Mouse (Mus musculus): ENCODE data around the gene Hist1h1t. TPM values are rescaled to one million over a fixed set of nuclear protein-coding genes. Genes with fewer than 3 reads are reported as not detected.
"Not testable (repeated sequence)": the region's sequence is repeated elsewhere in the genome, so short reads cannot be mapped to it uniquely, and the experiment has no call there.

Hist1h1t gene
- polyA plus RNA-seq (2016; fragmentation: Nextera tagmentation; extraction: Ambion mirVana): 0.26 TPM in 1 of 2 replicates, not detected in the other

DNA sequence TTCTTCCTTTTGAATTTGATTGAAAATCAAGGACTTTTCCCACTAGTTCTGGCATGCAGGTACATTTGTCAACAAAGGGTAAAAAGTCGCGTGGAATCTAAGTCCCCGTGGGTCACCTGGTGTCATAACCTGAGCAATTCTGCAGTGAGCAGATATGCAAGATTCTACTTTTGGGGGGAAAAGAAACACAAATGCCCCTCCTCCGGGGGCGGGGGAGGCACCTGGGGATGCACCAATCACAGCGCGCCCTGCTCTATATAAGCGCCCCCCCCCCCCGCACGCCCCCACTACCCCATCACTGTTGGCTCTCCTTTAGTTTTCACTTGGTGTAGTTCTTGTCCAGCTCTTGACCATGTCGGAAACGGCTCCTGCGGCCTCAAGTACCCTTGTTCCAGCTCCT, at the start of gene Hist1h1t:
TSS of gene Hist1h1t (plus strand) at position 301 of the 400 bp plus-strand sequence.
- H3K27me3 ChIP-seq (ENCODE audit: low read depth, poor library complexity, severe bottlenecking): no peaks in the 10 kb centered on the region
- no peaks in the 10 kb centered on the region for H3K9me3 ChIP-seq (replicated peaks)
- 39% methylated on average over 13 of the region's 13 CpGs for WGBS
- peak within 1 kb of the TSS; percentile 75 for H3K27ac ChIP-seq
- peaks cover 18% of the 10 kb centered on the region for H3K4me1 ChIP-seq
- no peak within 1 kb of the TSS; the same call in 1 of the 2 replicates for H3K4me3 ChIP-seq
- DNase-seq (ENCODE audit: low spot score): no peak
- H3K36me3 ChIP-seq: no peaks in the 10 kb centered on the region

DNA sequence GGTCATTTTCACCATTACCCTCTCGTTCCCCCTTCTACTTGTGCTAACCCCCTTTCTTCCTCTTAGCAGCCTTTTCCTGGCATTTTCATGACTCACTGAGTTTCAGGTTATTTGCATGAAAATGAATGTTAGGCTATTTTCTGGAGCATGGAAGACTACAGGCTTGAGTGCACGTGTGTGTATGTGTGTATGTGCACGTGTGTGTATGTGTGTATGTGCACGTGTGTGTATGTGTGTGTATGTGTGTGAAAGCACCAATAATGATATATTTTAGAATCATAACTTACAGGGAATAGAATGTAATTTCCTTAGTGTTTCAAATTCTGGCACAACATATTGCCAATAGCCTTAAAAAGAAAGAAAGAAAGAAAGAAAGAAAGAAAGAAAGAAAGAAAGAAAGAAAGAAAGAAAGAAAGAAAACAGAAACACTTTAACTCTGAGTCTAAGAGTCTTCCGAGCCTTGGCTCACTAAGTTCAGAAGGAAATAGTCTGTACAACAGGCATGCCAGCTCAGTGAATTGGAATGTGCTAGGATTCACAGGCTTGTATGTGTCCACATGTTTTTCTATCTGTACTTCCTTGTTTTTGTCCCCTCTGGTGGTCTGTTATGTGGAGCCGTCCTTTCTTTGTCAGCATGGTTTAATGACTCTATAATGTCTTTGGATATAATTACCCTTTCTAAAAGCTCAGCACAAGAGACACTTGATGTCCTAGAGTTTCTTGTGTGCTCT, 35.8 kb upstream of the Hist1h1t start:
- Histone ChIP-seq H3K4me3 (no peak overlapping the region), H3K4me1 (no peaks in the 10 kb centered on the region), H3K9me3 (replicated peaks) (no peaks in the 10 kb centered on the region), H3K27me3 (ENCODE audit: low read depth, poor library complexity, severe bottlenecking) (no peaks in the 10 kb centered on the region), H3K27ac (no peak overlapping the region), H3K36me3 (no peaks in the 10 kb centered on the region)
- WGBS: 81% methylated on average over 6 of the region's 6 CpGs
- no peak for DNase-seq (ENCODE audit: low spot score)

DNA sequence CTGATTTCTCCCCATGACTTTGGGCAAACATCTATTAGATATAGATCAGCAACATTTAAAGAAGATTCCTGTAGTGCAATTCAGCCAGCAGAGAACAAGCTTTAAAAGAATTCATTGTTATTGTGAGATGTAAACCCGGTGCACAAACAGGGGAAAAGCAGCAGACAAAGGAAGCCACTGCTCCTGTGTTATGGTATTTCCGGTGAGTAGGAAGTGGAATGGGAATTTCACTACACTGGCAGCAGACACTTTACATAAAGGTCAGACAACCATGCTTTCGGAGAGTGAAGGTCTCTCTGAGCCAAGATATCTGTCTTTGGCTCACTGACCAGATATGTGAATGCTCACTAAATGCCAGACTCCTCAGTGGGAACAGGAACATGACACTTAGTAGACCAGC, 33.1 kb upstream of the Hist1h1t start:
- DNase-seq (ENCODE audit: low spot score): no peak
- Histone ChIP-seq H3K27ac (no peak overlapping the region), H3K36me3 (no peaks in the 10 kb centered on the region), H3K4me1 (no peaks in the 10 kb centered on the region), H3K9me3 (replicated peaks) (no peaks in the 10 kb centered on the region), H3K27me3 (ENCODE audit: low read depth, poor library complexity, severe bottlenecking) (no peaks in the 10 kb centered on the region), H3K4me3 (no peak overlapping the region)
- WGBS: 87% methylated on average over 3 of the region's 3 CpGs

DNA sequence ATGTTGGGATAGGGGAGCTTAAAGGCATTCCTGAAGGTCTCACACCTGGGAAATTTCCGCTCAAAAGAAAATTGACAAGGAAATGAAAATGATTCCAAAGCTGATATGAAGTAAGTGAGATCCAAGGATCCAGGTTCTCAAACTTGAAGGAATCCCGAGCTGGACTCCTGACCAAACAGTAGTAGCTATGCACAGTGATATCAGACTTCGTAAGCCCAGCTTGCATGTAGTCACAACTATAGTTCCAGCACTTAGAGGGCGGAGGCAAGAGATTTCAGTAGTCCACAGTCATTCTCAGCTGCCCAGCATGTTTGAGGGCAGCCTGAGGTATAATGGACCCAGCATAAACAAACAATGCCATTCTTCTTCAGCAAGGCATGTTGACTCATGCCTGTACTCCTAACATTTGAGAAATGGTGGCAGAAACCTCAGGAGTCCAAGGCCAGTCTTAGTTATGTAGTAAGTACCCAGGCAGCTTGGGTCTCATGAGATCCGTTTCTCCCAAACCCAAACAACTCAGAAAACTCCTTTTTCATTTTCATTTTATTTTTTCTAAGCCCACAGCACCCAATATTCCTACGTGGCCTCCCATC, 13.5 kb upstream of the Hist1h1t start:
- 88% methylated on average over 6 of the region's 6 CpGs for WGBS
- Histone ChIP-seq H3K9me3 (replicated peaks) (no peaks in the 10 kb centered on the region), H3K36me3 (no peaks in the 10 kb centered on the region), H3K4me3 (no peak overlapping the region), H3K4me1 (peaks cover 20% of the 10 kb centered on the region), H3K27me3 (ENCODE audit: low read depth, poor library complexity, severe bottlenecking) (no peaks in the 10 kb centered on the region), H3K27ac (peak overlapping the region; percentile 87; the same call in 1 of the 2 replicates)
- DNase-seq (ENCODE audit: low spot score): no peak

DNA sequence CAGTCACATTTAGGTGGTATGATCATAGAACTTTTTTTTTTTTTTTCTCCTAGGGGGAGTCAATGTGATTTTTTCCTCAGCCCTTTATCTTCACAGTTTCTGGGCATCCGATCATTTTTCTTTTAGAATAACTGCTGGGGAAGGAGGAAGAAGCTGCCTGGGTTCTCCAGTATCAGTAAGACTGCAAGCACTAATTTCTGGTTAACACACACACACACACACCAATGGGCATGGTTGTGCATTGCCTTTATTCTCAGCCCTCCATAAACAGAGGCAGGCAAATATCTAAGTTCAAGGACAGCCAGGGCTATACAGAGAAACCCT, 13.0 kb upstream of the Hist1h1t start:
- DNase-seq (ENCODE audit: low spot score): no peak
- no peaks in the 10 kb centered on the region for H3K36me3 ChIP-seq
- WGBS: 74% methylated on average over 1 of the region's 1 CpGs
- H3K27ac ChIP-seq: peak overlapping the region; percentile 87
- no peaks in the 10 kb centered on the region for H3K9me3 ChIP-seq (replicated peaks)
- H3K4me3 ChIP-seq: peak overlapping the region; percentile 50
- H3K27me3 ChIP-seq (ENCODE audit: low read depth, poor library complexity, severe bottlenecking): no peaks in the 10 kb centered on the region
- H3K4me1 ChIP-seq: peaks cover 20% of the 10 kb centered on the region

DNA sequence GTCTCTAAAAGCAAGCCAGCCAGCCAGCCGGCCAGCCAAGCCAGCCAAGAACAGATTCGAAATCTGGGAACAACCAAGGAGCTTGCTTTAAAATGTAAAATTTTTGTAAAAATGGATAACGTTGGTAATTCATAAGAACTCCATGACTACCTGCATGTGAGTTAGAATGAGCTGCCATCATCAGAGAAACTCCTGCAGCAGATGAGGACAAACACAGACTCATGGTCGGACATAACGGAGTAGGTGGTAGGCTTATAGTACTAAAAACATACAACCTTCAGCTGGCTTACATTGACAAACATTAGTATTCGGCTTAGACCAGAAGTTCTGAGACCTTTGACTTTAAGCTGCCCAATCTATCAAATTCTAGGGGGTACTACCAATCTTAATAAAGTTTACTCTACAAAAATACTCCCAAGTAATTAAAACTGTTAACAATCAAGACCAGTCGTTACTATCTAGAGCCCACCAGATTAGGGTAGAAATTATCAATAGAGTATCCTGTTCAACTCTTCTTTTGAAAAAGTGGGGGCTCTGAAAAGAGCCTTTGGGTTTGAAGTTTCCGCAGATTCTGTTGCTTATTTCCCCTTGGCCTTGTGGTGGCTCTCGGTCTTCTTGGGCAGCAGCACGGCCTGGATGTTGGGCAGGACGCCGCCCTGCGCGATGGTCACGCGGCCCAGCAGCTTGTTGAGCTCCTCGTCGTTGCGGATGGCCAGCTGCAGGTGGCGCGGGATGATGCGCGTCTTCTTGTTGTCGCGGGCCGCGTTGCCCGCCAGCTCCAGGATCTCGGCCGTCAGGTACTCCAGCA, 12.5 kb upstream of the Hist1h1t start:
- peak; percentile 50 for DNase-seq (ENCODE audit: low spot score)
- Histone ChIP-seq H3K27ac (peak overlapping the region; percentile 87), H3K4me3 (peak overlapping the region; percentile 50), H3K4me1 (peaks cover 20% of the 10 kb centered on the region)
- WGBS: 11% methylated on average over 17 of the region's 30 CpGs
- H3K36me3 ChIP-seq; H3K27me3 ChIP-seq (ENCODE audit: low read depth, poor library complexity, severe bottlenecking); H3K9me3 ChIP-seq (replicated peaks): not testable (repeated sequence)

DNA sequence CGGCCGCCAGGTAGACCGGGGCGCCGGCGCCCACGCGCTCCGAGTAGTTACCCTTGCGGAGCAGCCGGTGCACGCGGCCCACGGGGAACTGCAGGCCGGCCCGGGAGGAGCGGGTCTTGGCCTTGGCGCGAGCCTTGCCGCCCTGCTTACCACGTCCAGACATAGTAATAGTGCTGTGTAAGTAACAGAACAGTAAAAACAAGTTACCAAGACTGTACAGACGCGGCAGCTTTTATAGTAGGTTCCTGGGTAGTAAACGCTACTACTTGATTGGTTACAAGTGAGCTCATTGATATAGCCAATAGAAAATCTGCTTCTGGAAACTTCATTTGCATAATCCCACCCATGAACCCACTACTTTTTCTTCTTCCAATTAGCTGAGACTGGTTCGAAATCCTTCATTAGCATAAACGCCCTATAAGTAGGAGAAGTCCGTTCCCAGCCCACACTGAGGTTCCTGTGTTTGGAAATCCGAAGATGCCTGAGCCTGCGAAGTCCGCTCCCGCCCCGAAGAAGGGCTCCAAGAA, 11.8 kb upstream of the Hist1h1t start, which contains the start of the genes Hist1h2ac and Hist1h2bc:
TSS of gene Hist1h2ac (minus strand) at position 194 of the 527 bp plus-strand sequence.
TSS of gene Hist1h2bc (plus strand) at position 445 of the 527 bp plus-strand sequence.
- Histone ChIP-seq H3K27me3 (ENCODE audit: low read depth, poor library complexity, severe bottlenecking) (no peaks in the 10 kb centered on the region), H3K9me3 (replicated peaks) (no peaks in the 10 kb centered on the region), H3K4me3 (peak within 1 kb of the TSS; percentile 52), H3K36me3 (no peaks in the 10 kb centered on the region), H3K27ac (peak within 1 kb of the TSS; percentile 91), H3K4me1 (peaks cover 20% of the 10 kb centered on the region)
- WGBS: 0% methylated on average over 32 of the region's 32 CpGs
- peak; percentile 80 for DNase-seq (ENCODE audit: low spot score)

DNA sequence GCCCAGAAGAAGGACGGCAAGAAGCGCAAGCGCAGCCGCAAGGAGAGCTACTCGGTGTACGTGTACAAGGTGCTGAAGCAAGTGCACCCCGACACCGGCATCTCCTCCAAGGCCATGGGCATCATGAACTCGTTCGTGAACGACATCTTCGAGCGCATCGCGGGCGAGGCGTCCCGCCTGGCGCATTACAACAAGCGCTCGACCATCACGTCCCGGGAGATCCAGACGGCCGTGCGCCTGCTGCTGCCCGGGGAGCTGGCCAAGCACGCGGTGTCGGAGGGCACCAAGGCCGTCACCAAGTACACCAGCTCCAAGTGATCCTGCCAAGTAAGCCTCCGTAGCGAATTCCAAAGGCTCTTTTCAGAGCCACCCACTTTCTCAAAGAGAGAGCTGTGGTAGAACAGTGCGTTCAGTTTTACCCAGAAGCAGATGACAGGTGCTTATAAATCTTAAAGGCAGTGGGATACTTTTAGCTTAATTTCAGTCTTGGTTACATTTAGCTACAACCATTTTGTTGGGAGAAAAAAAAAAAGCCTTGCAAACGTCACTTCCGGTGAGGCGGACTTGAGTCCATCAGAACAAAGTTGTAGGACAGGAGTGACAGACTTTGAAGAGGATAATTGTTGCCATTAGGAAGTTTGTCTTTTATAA, 11.2 kb upstream of the Hist1h1t start:
- DNase-seq (ENCODE audit: low spot score): peak; percentile 59
- H3K27ac ChIP-seq: peak overlapping the region; percentile 91
- H3K4me3 ChIP-seq: peak overlapping the region; percentile 52
- peaks cover 20% of the 10 kb centered on the region for H3K4me1 ChIP-seq
- not testable (repeated sequence) for H3K27me3 ChIP-seq (ENCODE audit: low read depth, poor library complexity, severe bottlenecking); H3K36me3 ChIP-seq; H3K9me3 ChIP-seq (replicated peaks)
- under 1% methylated on average over 22 of the region's 37 CpGs for WGBS

DNA sequence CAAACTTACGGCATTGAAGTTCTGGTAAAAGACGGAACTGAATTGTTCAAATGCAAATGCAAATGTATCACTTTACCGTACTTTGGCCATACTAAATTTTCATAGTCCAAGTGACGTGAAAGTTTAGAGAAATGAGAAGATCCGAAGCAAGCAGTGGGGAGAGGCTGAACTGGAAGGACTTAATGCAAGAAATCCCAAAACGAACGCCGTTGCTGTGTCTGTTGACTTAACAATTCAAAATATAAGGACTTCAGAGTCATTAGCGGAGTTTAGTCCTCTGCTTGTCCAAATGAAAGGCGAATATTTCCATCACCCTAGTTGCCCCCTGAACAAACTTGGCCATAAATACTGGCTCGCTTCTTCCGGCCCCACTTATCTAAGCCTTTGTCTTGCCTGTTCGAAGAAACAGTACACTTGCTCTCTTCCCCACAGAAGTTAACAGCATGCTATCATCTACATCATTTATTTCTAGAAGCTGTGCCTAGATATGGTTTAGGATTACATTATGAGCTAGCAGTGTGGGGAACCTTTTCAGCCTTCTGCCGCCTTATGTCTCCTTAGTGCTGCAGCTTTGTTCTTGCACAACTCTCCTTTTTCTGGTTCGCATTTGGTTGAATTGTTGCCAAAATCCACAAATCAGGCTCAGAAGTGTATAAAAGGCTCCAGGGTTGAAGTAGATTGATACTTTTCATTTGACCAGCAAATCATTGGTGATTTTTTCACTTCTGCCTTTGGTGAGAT, 10.3 kb upstream of the Hist1h1t start:
- H3K4me1 ChIP-seq: peaks cover 20% of the 10 kb centered on the region
- WGBS: 23% methylated on average over 15 of the region's 15 CpGs
- no peaks in the 10 kb centered on the region for H3K9me3 ChIP-seq (replicated peaks)
- H3K36me3 ChIP-seq: no peaks in the 10 kb centered on the region
- H3K4me3 ChIP-seq: peak overlapping the region; percentile 52
- no peaks in the 10 kb centered on the region for H3K27me3 ChIP-seq (ENCODE audit: low read depth, poor library complexity, severe bottlenecking)
- peak; percentile 49 for DNase-seq (ENCODE audit: low spot score)
- peak overlapping the region; percentile 91 for H3K27ac ChIP-seq

DNA sequence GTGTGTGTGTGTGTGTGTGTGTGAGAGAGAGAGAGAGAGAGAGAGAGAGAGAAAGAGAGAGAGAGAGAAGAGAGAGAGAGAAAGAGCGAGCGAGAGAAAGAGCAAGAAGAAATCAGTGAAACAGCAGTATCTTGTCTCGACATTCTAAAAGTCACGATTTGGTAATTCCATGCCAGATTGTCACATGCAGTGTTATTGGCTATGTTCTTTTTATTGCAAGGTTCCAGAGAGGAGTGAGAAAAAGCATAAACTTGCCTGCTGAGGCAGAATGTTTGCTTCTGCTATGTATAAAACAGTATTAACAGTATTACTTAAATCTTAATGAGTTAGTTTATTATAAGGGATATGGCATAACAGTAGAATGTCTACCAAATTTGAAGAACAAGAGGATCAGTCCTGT, 9.6 kb upstream of the Hist1h1t start:
- H3K36me3 ChIP-seq: no peaks in the 10 kb centered on the region
- no peaks in the 10 kb centered on the region for H3K9me3 ChIP-seq (replicated peaks)
- H3K27me3 ChIP-seq (ENCODE audit: low read depth, poor library complexity, severe bottlenecking): no peaks in the 10 kb centered on the region
- DNase-seq (ENCODE audit: low spot score): no peak
- H3K4me1 ChIP-seq: peaks cover 20% of the 10 kb centered on the region
- H3K4me3 ChIP-seq: peak overlapping the region; percentile 52
- peak overlapping the region; percentile 91 for H3K27ac ChIP-seq
- 74% methylated on average over 4 of the region's 4 CpGs for WGBS

DNA sequence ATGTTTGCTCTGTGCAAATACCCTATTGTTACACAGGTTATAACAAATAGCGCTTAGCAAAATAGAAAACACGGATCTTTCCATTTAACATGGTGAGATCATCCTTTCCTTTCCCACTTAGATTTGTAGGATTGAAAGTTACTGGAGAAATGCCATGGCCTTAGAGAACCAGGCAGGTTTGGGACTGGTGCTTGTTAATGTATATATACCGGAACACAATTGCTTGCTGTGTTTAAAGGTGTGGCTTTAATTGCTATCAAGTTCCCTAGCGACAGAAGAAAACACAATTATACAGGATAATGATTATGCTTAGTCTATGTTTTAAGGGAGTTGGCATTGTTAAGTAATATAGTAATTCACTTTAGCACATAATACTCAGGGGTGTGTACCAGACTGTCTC, 8.4 kb upstream of the Hist1h1t start:
- H3K4me3 ChIP-seq: no peak overlapping the region
- no peak for DNase-seq (ENCODE audit: low spot score)
- no peaks in the 10 kb centered on the region for H3K36me3 ChIP-seq
- no peaks in the 10 kb centered on the region for H3K9me3 ChIP-seq (replicated peaks)
- no peak overlapping the region for H3K27ac ChIP-seq
- H3K27me3 ChIP-seq (ENCODE audit: low read depth, poor library complexity, severe bottlenecking): no peaks in the 10 kb centered on the region
- WGBS: 93% methylated on average over 4 of the region's 4 CpGs
- peaks cover 20% of the 10 kb centered on the region for H3K4me1 ChIP-seq

DNA sequence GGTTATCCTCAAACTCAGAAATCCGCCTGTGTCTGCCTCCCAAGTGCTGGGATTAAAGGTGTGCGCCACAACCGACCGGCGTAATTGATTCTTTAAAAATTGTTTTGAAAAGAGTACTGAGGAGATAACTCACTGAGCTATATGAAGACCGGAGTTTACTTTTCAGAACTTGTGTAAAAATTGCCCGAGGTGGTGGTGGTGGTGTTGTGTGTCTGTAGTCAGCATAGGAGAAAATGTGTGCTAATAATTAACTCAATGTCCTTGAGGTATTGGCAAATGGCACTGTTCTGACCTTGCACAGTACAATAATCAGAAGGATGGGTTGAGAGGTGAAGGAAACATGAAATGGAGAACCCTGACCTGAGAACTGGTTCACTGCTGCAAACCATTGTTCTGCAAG, 7.7 kb upstream of the Hist1h1t start:
- no peaks in the 10 kb centered on the region for H3K9me3 ChIP-seq (replicated peaks)
- peaks cover 15% of the 10 kb centered on the region for H3K4me1 ChIP-seq
- DNase-seq (ENCODE audit: low spot score): no peak
- H3K27me3 ChIP-seq (ENCODE audit: low read depth, poor library complexity, severe bottlenecking): no peaks in the 10 kb centered on the region
- H3K4me3 ChIP-seq: no peak overlapping the region
- 93% methylated on average over 7 of the region's 7 CpGs for WGBS
- no peaks in the 10 kb centered on the region for H3K36me3 ChIP-seq
- peak overlapping the region; percentile 4; the same call in 1 of the 2 replicates for H3K27ac ChIP-seq
